Mouse (Mus musculus): ENCODE results near the gene 4930404N11Rik. TPM values are rescaled to one million over a fixed set of nuclear protein-coding genes. Genes with fewer than 3 reads are reported as not detected.

The 4930404N11Rik gene
- total RNA-seq, 2 experiments from 2014 or later = 0.37 to 0.49 TPM

DNA sequence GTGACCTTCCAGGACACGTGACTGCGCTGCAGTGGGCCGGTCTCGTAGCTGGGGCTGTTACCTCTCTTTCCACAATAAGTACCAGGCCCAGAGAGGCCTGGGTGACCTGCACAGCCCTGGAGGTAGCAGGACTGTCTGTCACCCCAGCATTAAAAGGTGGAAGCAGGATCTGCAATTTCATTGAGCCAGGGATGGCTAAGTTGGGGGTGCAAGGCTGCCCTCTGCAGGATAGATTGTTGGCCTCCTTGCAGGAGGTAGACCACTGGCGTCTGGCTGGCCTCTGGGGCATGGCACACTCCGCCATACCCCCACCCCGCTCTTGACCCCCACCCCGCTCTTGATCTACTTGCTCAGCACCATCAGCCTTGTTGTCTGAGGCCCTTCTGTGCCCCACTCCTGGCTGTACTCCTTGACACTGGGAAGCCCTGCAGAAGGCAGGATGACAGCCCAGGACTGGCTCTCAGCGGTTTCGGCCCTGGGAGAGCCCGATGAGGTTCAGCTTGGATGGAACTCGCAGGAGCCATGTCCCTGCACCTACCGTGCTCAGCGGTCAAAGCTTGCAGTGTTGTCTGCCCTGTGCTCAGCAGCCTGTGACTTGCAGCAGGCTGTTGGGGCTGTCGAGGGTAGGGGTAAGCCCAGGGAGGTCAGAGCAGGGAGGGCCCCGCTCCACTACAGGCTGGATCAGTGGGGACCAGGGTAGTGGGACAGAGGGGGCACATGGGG, 49.1 kb downstream of the 4930404N11Rik start:
- ATAC-seq (ENCODE audit: poor library complexity, severe bottlenecking) = no peak

DNA sequence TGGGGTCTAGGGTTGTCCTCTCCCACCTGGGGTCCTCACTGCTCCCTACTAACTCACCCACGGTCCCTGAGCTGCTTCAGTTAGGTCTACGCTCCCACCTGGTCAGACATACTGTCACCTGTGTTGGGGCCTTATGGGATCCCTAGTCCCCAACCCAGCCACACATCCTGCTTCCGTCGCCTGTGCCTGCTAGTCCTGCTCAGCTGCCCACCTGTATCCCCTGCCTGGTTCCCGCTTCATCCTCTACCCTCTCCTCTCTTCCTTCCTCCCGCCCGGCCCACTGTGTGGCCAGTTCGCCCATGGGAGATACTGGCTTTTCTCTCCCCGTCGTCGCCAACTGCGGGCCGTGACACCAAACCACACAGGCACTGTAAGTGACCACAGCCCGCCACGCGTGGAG, 50.0 kb downstream of the 4930404N11Rik start:
- no peak for ATAC-seq (ENCODE audit: poor library complexity, severe bottlenecking)

DNA sequence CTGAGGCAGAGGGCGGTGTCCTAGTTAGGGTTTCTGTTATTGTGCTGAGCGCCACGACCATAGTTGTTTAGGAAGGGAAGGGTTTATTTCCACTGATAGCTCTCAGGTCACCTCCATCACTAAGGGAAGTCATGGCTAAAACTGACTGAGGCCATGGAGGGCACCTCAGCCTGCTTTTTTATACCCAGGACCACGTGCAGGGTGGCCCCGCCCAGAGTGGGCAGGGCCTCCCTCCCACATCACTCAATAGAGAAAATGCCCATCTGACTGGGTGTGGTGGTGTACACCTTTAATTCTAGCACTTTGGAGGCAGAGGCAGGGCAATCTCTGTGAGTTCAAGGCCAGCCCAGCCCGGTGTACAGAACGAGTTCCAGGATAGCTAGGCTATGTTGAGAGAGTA, 51.4 kb downstream of the 4930404N11Rik start:
- no peak for ATAC-seq (ENCODE audit: poor library complexity, severe bottlenecking)

DNA sequence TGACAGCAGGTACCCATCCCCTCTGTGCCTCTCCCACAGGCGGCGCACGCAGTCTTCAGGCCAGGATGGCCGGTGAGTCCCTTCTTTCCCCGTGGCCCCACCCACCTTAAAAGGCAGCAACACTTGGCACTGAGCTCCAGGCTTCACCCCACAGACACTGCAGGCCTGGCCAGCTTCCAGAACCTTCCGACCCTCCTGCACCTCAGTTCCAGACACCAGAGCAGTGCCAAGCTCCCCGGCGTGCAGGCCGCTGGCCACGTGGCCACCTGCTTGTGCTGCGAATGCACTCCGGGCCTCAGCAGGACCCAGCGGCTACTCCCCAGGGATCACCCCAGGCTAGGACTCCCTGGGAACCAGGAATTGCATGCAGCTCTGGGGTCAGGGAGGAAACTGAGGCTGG, 52.0 kb downstream of the 4930404N11Rik start:
- ATAC-seq (ENCODE audit: poor library complexity, severe bottlenecking) = no peak

Other genes starting within 250 kb of the 4930404N11Rik start
Only the 30 nearest of the 33 such genes appear.
- 10.1 and 13.7 TPM in 2 replicates for gene Pias4, start 197.9 kb downstream of the 4930404N11Rik start, total RNA-seq (2015)
- 12.9 and 13.3 TPM in 2 replicates for gene Pias4, start 197.9 kb downstream of the 4930404N11Rik start, total RNA-seq (2017)
- 394 and 408 TPM in 2 replicates for gene Eef2, start 189.2 kb downstream of the 4930404N11Rik start, total RNA-seq (2015)
- 983 and 1,066 TPM in 2 replicates for gene Eef2, start 189.2 kb downstream of the 4930404N11Rik start, total RNA-seq (2017)
- gene Dapk3, start 182.8 kb downstream of the 4930404N11Rik start, total RNA-seq (2015) = 9.8 and 12.7 TPM in 2 replicates
- 27.5 and 36.6 TPM in 2 replicates for gene Dapk3, start 182.8 kb downstream of the 4930404N11Rik start, total RNA-seq (2017)
- not detected in 2 replicates for gene 4930442H23Rik, start 182.0 kb downstream of the 4930404N11Rik start, total RNA-seq (2015)
- not detected in 2 replicates for gene 4930442H23Rik, start 182.0 kb downstream of the 4930404N11Rik start, total RNA-seq (2017)
- not detected in 2 replicates for gene Nmrk2, start 163.8 kb downstream of the 4930404N11Rik start, total RNA-seq (2015)
- not detected in 2 replicates for gene Nmrk2, start 163.8 kb downstream of the 4930404N11Rik start, total RNA-seq (2017)
- gene Atcay, start 135.0 kb downstream of the 4930404N11Rik start, total RNA-seq (2015) = not detected in 2 replicates
- not detected in 2 replicates for gene Atcay, start 135.0 kb downstream of the 4930404N11Rik start, total RNA-seq (2017)
- not detected in 2 replicates for gene Zfr2, start 132.7 kb downstream of the 4930404N11Rik start, total RNA-seq (2015)
- gene Zfr2, start 132.7 kb downstream of the 4930404N11Rik start, total RNA-seq (2017) = 0.16 and 0.26 TPM in 2 replicates
- gene Matk, start 112.9 kb downstream of the 4930404N11Rik start, total RNA-seq (2015) = 5.4 and 5.9 TPM in 2 replicates
- 7.5 and 8.1 TPM in 2 replicates for gene Matk, start 112.9 kb downstream of the 4930404N11Rik start, total RNA-seq (2017)
- 52.1 and 67.0 TPM in 2 replicates for gene Mrpl54, start 98.9 kb downstream of the 4930404N11Rik start, total RNA-seq (2015)
- 97.4 and 154 TPM in 2 replicates for gene Mrpl54, start 98.9 kb downstream of the 4930404N11Rik start, total RNA-seq (2017)
- 16.4 and 20.2 TPM in 2 replicates for gene Apba3, start 98.9 kb downstream of the 4930404N11Rik start, total RNA-seq (2015)
- 11.5 and 15.0 TPM in 2 replicates for gene Apba3, start 98.9 kb downstream of the 4930404N11Rik start, total RNA-seq (2017)
- gene Tjp3, start 74.2 kb downstream of the 4930404N11Rik start, total RNA-seq (2015) = 3.4 and 3.7 TPM in 2 replicates
- 5.0 and 6.5 TPM in 2 replicates for gene Tjp3, start 74.2 kb downstream of the 4930404N11Rik start, total RNA-seq (2017)
- gene Pip5k1c, start 72.9 kb downstream of the 4930404N11Rik start, total RNA-seq (2015) = 28.0 and 31.7 TPM in 2 replicates
- gene Pip5k1c, start 72.9 kb downstream of the 4930404N11Rik start, total RNA-seq (2017) = 40.4 and 46.1 TPM in 2 replicates
- gene Cactin, start 44.7 kb downstream of the 4930404N11Rik start, total RNA-seq (2015) = 4.5 and 7.4 TPM in 2 replicates
- 16.2 and 20.6 TPM in 2 replicates for gene Cactin, start 44.7 kb downstream of the 4930404N11Rik start, total RNA-seq (2017)
- 0.34 and 0.85 TPM in 2 replicates for gene Tbxa2r, start 37.1 kb downstream of the 4930404N11Rik start, total RNA-seq (2015)
- 0.07 and 0.28 TPM in 2 replicates for gene Tbxa2r, start 37.1 kb downstream of the 4930404N11Rik start, total RNA-seq (2017)
- gene Gipc3, start 22.6 kb downstream of the 4930404N11Rik start, total RNA-seq (2015) = not detected in 2 replicates
- gene Gipc3, start 22.6 kb downstream of the 4930404N11Rik start, total RNA-seq (2017) = not detected in 2 replicates
- 27.4 and 33.0 TPM in 2 replicates for gene Hmg20b, start 15.3 kb downstream of the 4930404N11Rik start, total RNA-seq (2015)
- 18.1 and 24.5 TPM in 2 replicates for gene Hmg20b, start 15.3 kb downstream of the 4930404N11Rik start, total RNA-seq (2017)
- gene Mfsd12, start 8.3 kb downstream of the 4930404N11Rik start, total RNA-seq (2015) = 4.1 and 4.6 TPM in 2 replicates
- 7.4 TPM in 2 replicates for gene Mfsd12, start 8.3 kb downstream of the 4930404N11Rik start, total RNA-seq (2017)
- 22.7 and 23.8 TPM in 2 replicates for gene Fzr1, start 12.7 kb upstream of the 4930404N11Rik start, total RNA-seq (2015)
- gene Fzr1, start 12.7 kb upstream of the 4930404N11Rik start, total RNA-seq (2017) = 20.9 and 24.0 TPM in 2 replicates
- gene Dohh, start 18.6 kb upstream of the 4930404N11Rik start, total RNA-seq (2015) = 5.4 and 5.7 TPM in 2 replicates
- gene Dohh, start 18.6 kb upstream of the 4930404N11Rik start, total RNA-seq (2017) = 21.9 and 42.4 TPM in 2 replicates
- 0.83 and 2.9 TPM in 2 replicates for gene Gm48551, start 18.6 kb upstream of the 4930404N11Rik start, total RNA-seq (2015)
- gene Gm48551, start 18.6 kb upstream of the 4930404N11Rik start, total RNA-seq (2017) = 0.33 TPM in 1 of 2 replicates, not detected in the other
- gene Gm48552, start 23.2 kb upstream of the 4930404N11Rik start, total RNA-seq (2015) = not detected in 2 replicates
- 0.26 and 1.4 TPM in 2 replicates for gene Gm48552, start 23.2 kb upstream of the 4930404N11Rik start, total RNA-seq (2017)
- gene Smim24, start 27.2 kb upstream of the 4930404N11Rik start, total RNA-seq (2015) = 30.6 and 34.0 TPM in 2 replicates
- 6.5 and 11.5 TPM in 2 replicates for gene Smim24, start 27.2 kb upstream of the 4930404N11Rik start, total RNA-seq (2017)
- 51.4 and 54.5 TPM in 2 replicates for gene Nfic, start 89.8 kb upstream of the 4930404N11Rik start, total RNA-seq (2015)
- 6.2 and 8.6 TPM in 2 replicates for gene Nfic, start 89.8 kb upstream of the 4930404N11Rik start, total RNA-seq (2017)
- not detected in 2 replicates for gene Celf5, start 116.9 kb upstream of the 4930404N11Rik start, total RNA-seq (2015)
- 0.24 TPM in 1 of 2 replicates, not detected in the other for gene Celf5, start 116.9 kb upstream of the 4930404N11Rik start, total RNA-seq (2017)
- 55.8 and 62.8 TPM in 2 replicates for gene Ncln, start 130.6 kb upstream of the 4930404N11Rik start, total RNA-seq (2015)
- gene Ncln, start 130.6 kb upstream of the 4930404N11Rik start, total RNA-seq (2017) = 72.4 and 76.3 TPM in 2 replicates
- gene S1pr4, start 134.3 kb upstream of the 4930404N11Rik start, total RNA-seq (2015) = 22.8 and 23.9 TPM in 2 replicates
- gene S1pr4, start 134.3 kb upstream of the 4930404N11Rik start, total RNA-seq (2017) = 28.1 and 29.3 TPM in 2 replicates
- 34.3 and 35.9 TPM in 2 replicates for gene Gna15, start 158.4 kb upstream of the 4930404N11Rik start, total RNA-seq (2015)
- gene Gna15, start 158.4 kb upstream of the 4930404N11Rik start, total RNA-seq (2017) = 31.5 and 42.4 TPM in 2 replicates
- gene Gna11, start 179.4 kb upstream of the 4930404N11Rik start, total RNA-seq (2015) = 4.9 and 7.8 TPM in 2 replicates
- 7.1 and 8.1 TPM in 2 replicates for gene Gna11, start 179.4 kb upstream of the 4930404N11Rik start, total RNA-seq (2017)
- 345 and 384 TPM in 2 replicates for gene Aes, start 193.7 kb upstream of the 4930404N11Rik start, total RNA-seq (2015)
- 238 and 282 TPM in 2 replicates for gene Aes, start 193.7 kb upstream of the 4930404N11Rik start, total RNA-seq (2017)
- gene Tle2, start 208.7 kb upstream of the 4930404N11Rik start, total RNA-seq (2015) = 1.1 and 3.3 TPM in 2 replicates
- 0.51 and 1.8 TPM in 2 replicates for gene Tle2, start 208.7 kb upstream of the 4930404N11Rik start, total RNA-seq (2017)

Measured in megakaryocyte, adult 5-6 weeks (primary cell).